Mouse (Mus musculus): ENCODE data around the gene Amhr2. TPM values are rescaled to one million over a fixed set of nuclear protein-coding genes. Genes with fewer than 3 reads are reported as not detected.

Amhr2 gene
- polyA plus RNA-seq, 1 experiment from 2014 or later = 0.21 TPM

DNA sequence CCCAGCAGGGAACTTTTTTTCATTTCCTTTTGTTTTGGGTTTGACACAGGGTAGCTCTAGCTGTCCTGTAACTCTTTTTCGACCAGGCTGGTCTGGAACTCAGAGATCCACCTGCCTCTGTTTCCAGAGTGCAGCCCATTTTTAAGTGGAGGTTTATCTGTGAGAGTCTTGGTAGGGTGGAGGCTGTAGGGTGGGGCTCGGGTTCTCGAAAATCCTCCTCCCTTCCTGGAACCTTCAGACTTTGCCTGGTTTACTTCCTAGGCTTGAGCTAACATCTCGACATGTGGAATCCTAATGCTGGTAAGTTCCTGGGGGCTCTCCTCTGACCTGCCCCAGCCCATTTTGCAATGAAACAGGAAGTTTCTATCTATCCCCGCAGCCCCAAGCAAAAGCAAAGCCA, 14.7 kb downstream of the Amhr2 start:
- ATAC-seq (ENCODE audit: insufficient read depth) = no peak
- Histone ChIP-seq H3K27me3 (ENCODE audit: insufficient read depth, low read length) (no peaks in the 10 kb centered on the region), H3K9ac (no peak overlapping the region), H3K4me3 (ENCODE audit: low read depth, low read length) (peak overlapping the region; percentile 42; the same call in 1 of the 2 replicates), H3K4me1 (ENCODE audit: insufficient read depth) (no peaks in the 10 kb centered on the region), H3K36me3 (ENCODE audit: insufficient read depth) (0 out of 2 replicates have a peak, but pooled peaks cover 3% of the 10 kb centered on the region), H3K27ac (ENCODE audit: low read depth) (no peak overlapping the region), H3K4me2 (peak overlapping the region; percentile 68), H3K9me3 (ENCODE audit: low read depth, low read length) (no peaks in the 10 kb centered on the region)
- DNase-seq = no peak
- WGBS = 65% methylated on average over 5 of the region's 5 CpGs
- TF ChIP-seq CTCF (IDR thresholded peaks at IDR 0.05; ENCODE audit: low read depth) = no peak

DNA sequence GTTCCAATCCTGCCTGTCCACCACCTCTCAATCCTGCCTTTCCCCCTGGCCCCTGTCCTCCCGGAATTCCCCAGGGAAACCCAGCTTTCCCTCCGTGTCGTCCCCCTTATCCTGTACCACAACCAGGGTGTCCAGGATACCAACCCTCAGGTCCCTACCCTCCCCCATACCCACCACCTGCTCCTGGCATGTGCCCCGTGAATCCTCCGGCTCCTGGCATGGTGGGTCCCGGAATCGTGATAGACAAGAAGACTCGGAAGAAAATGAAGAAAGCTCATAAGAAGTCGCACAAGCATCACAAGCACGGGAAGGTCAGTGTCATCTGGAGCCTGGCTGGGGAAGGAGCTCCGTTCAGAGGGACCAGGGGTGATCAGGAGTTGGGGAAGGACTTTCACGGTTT, 15.2 kb downstream of the Amhr2 start:
- H3K36me3 ChIP-seq (ENCODE audit: insufficient read depth) = 0 out of 2 replicates have a peak, but pooled peaks cover 3% of the 10 kb centered on the region
- peak overlapping the region; percentile 68 for H3K4me2 ChIP-seq
- no peaks in the 10 kb centered on the region for H3K9me3 ChIP-seq (ENCODE audit: low read depth, low read length)
- no peaks in the 10 kb centered on the region for H3K27me3 ChIP-seq (ENCODE audit: insufficient read depth, low read length)
- no peaks in the 10 kb centered on the region for H3K4me1 ChIP-seq (ENCODE audit: insufficient read depth)
- WGBS = 75% methylated on average over 12 of the region's 12 CpGs
- H3K4me3 ChIP-seq (ENCODE audit: low read depth, low read length) = no peak overlapping the region
- DNase-seq = no peak
- H3K27ac ChIP-seq (ENCODE audit: low read depth) = no peak overlapping the region
- TF ChIP-seq CTCF (IDR thresholded peaks at IDR 0.05; ENCODE audit: low read depth) = no peak
- ATAC-seq (ENCODE audit: insufficient read depth) = no peak
- no peak overlapping the region for H3K9ac ChIP-seq

DNA sequence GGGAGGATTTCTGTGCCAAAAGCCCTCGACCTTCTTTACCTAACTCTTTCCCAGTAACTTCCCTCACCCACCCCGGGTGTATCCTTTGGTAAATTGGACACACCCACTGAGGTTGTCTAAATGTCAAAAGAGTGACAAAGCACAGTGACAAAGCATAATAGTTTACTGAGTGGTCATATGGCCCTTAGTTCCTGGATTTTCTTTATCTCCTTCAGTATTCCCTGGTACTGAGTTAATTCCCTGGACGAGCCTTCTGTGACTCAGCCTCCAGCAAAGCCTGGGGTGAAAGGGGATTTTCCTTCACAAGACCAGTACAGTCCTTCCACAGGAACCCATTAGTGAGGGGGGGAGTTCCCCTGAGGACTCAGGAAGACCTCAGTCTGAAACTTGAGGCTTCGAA, 15.8 kb downstream of the Amhr2 start:
- 0 out of 2 replicates have a peak, but pooled peaks cover 3% of the 10 kb centered on the region for H3K36me3 ChIP-seq (ENCODE audit: insufficient read depth)
- no peak for TF ChIP-seq CTCF (IDR thresholded peaks at IDR 0.05; ENCODE audit: low read depth)
- ATAC-seq (ENCODE audit: insufficient read depth) = no peak
- WGBS = 57% methylated on average over 4 of the region's 4 CpGs
- H3K27ac ChIP-seq (ENCODE audit: low read depth) = no peak overlapping the region
- H3K4me3 ChIP-seq (ENCODE audit: low read depth, low read length) = no peak overlapping the region
- H3K27me3 ChIP-seq (ENCODE audit: insufficient read depth, low read length) = no peaks in the 10 kb centered on the region
- H3K4me1 ChIP-seq (ENCODE audit: insufficient read depth) = no peaks in the 10 kb centered on the region
- H3K9ac ChIP-seq = no peak overlapping the region
- H3K4me2 ChIP-seq = no peak overlapping the region; the same call in 1 of the 2 replicates
- H3K9me3 ChIP-seq (ENCODE audit: low read depth, low read length) = no peaks in the 10 kb centered on the region
- no peak for DNase-seq

DNA sequence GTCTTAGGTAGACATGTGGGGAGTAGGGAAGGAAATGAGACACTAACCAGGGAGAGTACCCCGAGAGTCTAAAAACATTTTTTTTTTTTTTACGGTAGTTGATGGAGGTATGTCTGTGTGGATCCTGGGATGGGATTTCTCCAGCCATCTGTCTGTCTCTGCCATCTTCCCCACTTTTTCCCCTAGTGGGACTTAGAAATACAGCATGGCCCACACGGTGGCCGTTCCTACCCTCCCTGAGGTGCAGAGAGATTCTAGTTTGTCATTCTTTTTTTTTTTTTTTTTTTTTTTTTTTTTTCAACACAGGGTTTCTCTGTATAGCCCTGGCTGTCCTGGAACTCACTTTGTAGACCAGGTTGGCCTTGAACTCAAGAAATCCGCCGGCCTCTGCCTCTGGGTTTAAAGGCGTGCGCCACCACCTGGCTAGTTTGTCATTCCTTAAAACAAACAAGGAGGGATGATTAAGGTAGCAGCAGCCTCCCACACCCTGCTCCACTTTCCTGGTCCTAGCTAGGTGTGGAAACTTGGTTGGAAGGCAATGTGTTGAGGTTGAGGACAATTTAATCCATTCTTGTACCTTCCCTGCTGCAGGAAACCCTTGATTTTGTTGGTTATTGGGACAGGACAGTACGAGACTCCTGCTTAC, 16.4 kb downstream of the Amhr2 start:
- DNase-seq (no peak), ATAC-seq (ENCODE audit: insufficient read depth) (no peak)
- no peaks in the 10 kb centered on the region for H3K9me3 ChIP-seq (ENCODE audit: low read depth, low read length)
- H3K9ac ChIP-seq = no peak overlapping the region
- H3K4me1 ChIP-seq (ENCODE audit: insufficient read depth) = no peaks in the 10 kb centered on the region
- no peaks in the 10 kb centered on the region for H3K27me3 ChIP-seq (ENCODE audit: insufficient read depth, low read length)
- 0 out of 2 replicates have a peak, but pooled peaks cover 3% of the 10 kb centered on the region for H3K36me3 ChIP-seq (ENCODE audit: insufficient read depth)
- no peak overlapping the region for H3K4me3 ChIP-seq (ENCODE audit: low read depth, low read length)
- no peak overlapping the region for H3K27ac ChIP-seq (ENCODE audit: low read depth)
- 78% methylated on average over 9 of the region's 9 CpGs for WGBS
- no peak for TF ChIP-seq CTCF (IDR thresholded peaks at IDR 0.05; ENCODE audit: low read depth)
- no peak overlapping the region for H3K4me2 ChIP-seq

DNA sequence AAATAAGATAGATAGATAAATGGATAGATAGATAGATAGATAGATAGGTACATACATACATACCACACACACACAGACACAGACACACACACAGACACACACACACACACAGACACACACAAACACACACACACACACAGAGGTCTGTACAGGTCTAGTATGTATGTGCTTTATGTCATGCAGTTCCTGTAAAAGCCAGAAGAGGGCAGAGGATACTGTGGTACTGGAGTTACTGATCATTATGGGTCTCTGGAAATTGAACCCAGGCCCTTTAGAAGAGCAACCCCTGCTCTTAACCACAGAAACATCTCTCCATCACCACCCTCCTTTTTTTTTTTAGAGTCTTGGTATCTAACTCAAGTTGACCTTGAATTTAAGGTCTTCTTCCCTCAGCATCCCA, 18.5 kb downstream of the Amhr2 start:
- H3K36me3 ChIP-seq (ENCODE audit: insufficient read depth) = 0 out of 2 replicates have a peak, but pooled peaks cover 3% of the 10 kb centered on the region
- H3K4me1 ChIP-seq (ENCODE audit: insufficient read depth) = no peaks in the 10 kb centered on the region
- no peaks in the 10 kb centered on the region for H3K27me3 ChIP-seq (ENCODE audit: insufficient read depth, low read length)
- H3K9ac ChIP-seq = no peak overlapping the region
- ATAC-seq (ENCODE audit: insufficient read depth) (no peak), DNase-seq (peak; percentile 47)
- no peak overlapping the region for H3K4me3 ChIP-seq (ENCODE audit: low read depth, low read length)
- H3K4me2 ChIP-seq = no peak overlapping the region
- no peaks in the 10 kb centered on the region for H3K9me3 ChIP-seq (ENCODE audit: low read depth, low read length)
- no peak overlapping the region for H3K27ac ChIP-seq (ENCODE audit: low read depth)
- peak; percentile 54 for TF ChIP-seq CTCF (IDR thresholded peaks at IDR 0.05; ENCODE audit: low read depth)

DNA sequence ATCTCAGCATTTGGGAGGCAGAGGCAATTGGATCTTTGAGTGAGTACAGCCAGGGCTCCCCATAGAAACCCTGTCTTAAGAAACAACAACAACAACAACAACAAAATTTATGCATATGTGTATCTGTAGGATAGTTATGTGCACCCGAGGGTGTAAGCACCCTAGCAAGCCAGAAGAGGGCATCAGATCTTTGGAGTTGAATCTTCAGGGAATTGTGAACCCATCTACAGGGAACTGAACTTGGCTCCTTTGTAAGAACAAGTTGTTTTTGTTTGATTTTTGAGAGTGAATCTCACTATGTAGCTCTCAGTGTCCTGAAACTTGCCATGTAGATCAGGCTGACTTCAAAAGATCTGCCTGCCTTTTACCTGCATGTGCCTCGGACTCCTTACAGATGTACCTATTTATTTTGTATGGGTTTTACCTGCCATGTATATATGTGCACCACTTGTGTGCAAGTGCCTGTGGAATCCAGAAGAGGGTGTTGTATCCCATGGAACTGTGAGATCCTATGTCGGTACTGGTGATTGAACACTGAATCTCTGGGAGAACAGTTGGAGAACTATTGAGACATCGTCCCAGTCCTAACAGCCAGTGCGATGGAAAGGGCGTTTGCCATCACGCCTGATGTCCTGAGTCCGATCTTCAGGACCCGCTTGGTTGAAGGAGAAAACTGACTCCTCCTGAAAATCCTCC, 23.7 kb downstream of the Amhr2 start:
- H3K27me3 ChIP-seq (ENCODE audit: insufficient read depth, low read length) = no peaks in the 10 kb centered on the region
- 94% methylated on average over 9 of the region's 9 CpGs for WGBS
- H3K36me3 ChIP-seq (ENCODE audit: insufficient read depth) = peaks cover 7% of the 10 kb centered on the region
- no peak for TF ChIP-seq CTCF (IDR thresholded peaks at IDR 0.05; ENCODE audit: low read depth)
- no peak overlapping the region for H3K4me2 ChIP-seq
- H3K9me3 ChIP-seq (ENCODE audit: low read depth, low read length) = no peaks in the 10 kb centered on the region
- H3K4me3 ChIP-seq (ENCODE audit: low read depth, low read length) = no peak overlapping the region
- DNase-seq = no peak
- no peak overlapping the region for H3K9ac ChIP-seq
- no peaks in the 10 kb centered on the region for H3K4me1 ChIP-seq (ENCODE audit: insufficient read depth)
- no peak overlapping the region for H3K27ac ChIP-seq (ENCODE audit: low read depth)
- ATAC-seq (ENCODE audit: insufficient read depth) = no peak

DNA sequence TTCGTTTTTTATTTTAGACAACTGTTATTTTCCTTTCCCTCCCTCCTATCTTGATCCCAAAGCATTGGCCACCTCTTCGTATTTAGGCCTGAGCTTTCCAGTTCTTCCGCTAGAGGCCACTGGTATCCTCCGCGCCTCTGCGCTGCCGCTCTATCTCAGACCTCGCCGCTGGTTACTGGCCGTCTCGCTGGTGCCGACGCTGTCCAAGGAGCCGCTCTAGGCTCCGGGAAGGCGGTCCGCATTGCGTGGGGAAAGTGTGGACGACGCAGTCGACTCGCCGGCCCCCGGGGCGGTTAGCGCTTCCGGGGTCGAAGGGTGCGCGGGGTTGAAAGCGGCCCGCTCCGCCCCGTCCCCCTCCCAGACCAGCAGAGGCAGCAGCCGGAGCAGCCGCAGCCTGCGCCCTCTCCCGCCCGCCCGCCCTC, 25.0 kb downstream of the Amhr2 start, which contains the start of gene Pcbp2:
Gene Pcbp2, plus strand, starts transcription at position 357 of the 422 bp plus-strand sequence.
- WGBS = under 1% methylated on average over 30 of the region's 40 CpGs
- peak within 1 kb of the TSS; percentile 99 for H3K27ac ChIP-seq (ENCODE audit: low read depth)
- H3K27me3 ChIP-seq (ENCODE audit: insufficient read depth, low read length) = no peaks in the 10 kb centered on the region
- no peaks in the 10 kb centered on the region for H3K4me1 ChIP-seq (ENCODE audit: insufficient read depth)
- no peaks in the 10 kb centered on the region for H3K9me3 ChIP-seq (ENCODE audit: low read depth, low read length)
- peak; percentile 88 for TF ChIP-seq CTCF (IDR thresholded peaks at IDR 0.05; ENCODE audit: low read depth)
- peak; percentile 99 for DNase-seq
- peak; percentile 99 for ATAC-seq (ENCODE audit: insufficient read depth)
- peak within 1 kb of the TSS; percentile 70 for H3K4me2 ChIP-seq
- peaks cover 21% of the 10 kb centered on the region for H3K36me3 ChIP-seq (ENCODE audit: insufficient read depth)
- H3K4me3 ChIP-seq (ENCODE audit: low read depth, low read length) = peak within 1 kb of the TSS; percentile 89
- H3K9ac ChIP-seq = peak within 1 kb of the TSS; percentile 97
